Mouse (Mus musculus): ENCODE results near the gene Robo1. TPM values are rescaled to one million over a fixed set of nuclear protein-coding genes. Genes with fewer than 3 reads are reported as not detected.

Robo1 gene
- polyA plus RNA-seq, 1 experiment from 2014 or later = 41.4 TPM

- DNase-seq (ENCODE audit: low spot score) (no peak), ATAC-seq (replicated peaks; ENCODE audit: low FRiP score) (no peak)
- no peak overlapping the region for H3K9ac ChIP-seq (ENCODE audit: low read length)
- no peaks in the 10 kb centered on the region for H3K27me3 ChIP-seq (ENCODE audit: control insufficient read depth, insufficient read depth, low read length)
- no peaks in the 10 kb centered on the region for H3K4me1 ChIP-seq (replicated peaks; ENCODE audit: control insufficient read depth, insufficient read depth, low read length)
- H3K4me2 ChIP-seq (ENCODE audit: low read depth, low read length, severe bottlenecking) = no peak overlapping the region
- H3K36me3 ChIP-seq (ENCODE audit: control insufficient read depth, insufficient read depth, low read length) = no peaks in the 10 kb centered on the region
- no peaks in the 10 kb centered on the region for H3K9me3 ChIP-seq (ENCODE audit: control insufficient read depth, low read length)
- 64% methylated on average over 9 of the region's 9 CpGs for WGBS
- H3K4me3 ChIP-seq (ENCODE audit: low read depth, low read length) = no peak overlapping the region
- H3K27ac ChIP-seq (ENCODE audit: low read depth, low read length) = no peak overlapping the region
These were observed 470.4 kb downstream of the Robo1 start for GRCm38 (mm10) chr16:72778520-72778919.

- no peak overlapping the region for H3K4me3 ChIP-seq (ENCODE audit: low read depth, low read length)
- no peaks in the 10 kb centered on the region for H3K9me3 ChIP-seq (ENCODE audit: control insufficient read depth, low read length)
- H3K9ac ChIP-seq (ENCODE audit: low read length) = no peak overlapping the region
- 83% methylated on average over 6 of the region's 6 CpGs for WGBS
- no peaks in the 10 kb centered on the region for H3K27me3 ChIP-seq (ENCODE audit: control insufficient read depth, insufficient read depth, low read length)
- H3K4me1 ChIP-seq (replicated peaks; ENCODE audit: control insufficient read depth, insufficient read depth, low read length) = no peaks in the 10 kb centered on the region
- DNase-seq (ENCODE audit: low spot score) (no peak), ATAC-seq (replicated peaks; ENCODE audit: low FRiP score) (no peak)
- no peak overlapping the region for H3K4me2 ChIP-seq (ENCODE audit: low read depth, low read length, severe bottlenecking)
- no peaks in the 10 kb centered on the region for H3K36me3 ChIP-seq (ENCODE audit: control insufficient read depth, insufficient read depth, low read length)
- no peak overlapping the region for H3K27ac ChIP-seq (ENCODE audit: low read depth, low read length)
These were observed 474.1 kb downstream of the Robo1 start for GRCm38 (mm10) chr16:72782171-72782570.

- Histone ChIP-seq H3K27me3 (ENCODE audit: control insufficient read depth, insufficient read depth, low read length) (no peaks in the 10 kb centered on the region), H3K4me3 (ENCODE audit: low read depth, low read length) (no peak overlapping the region), H3K36me3 (ENCODE audit: control insufficient read depth, insufficient read depth, low read length) (no peaks in the 10 kb centered on the region), H3K4me1 (replicated peaks; ENCODE audit: control insufficient read depth, insufficient read depth, low read length) (no peaks in the 10 kb centered on the region), H3K27ac (ENCODE audit: low read depth, low read length) (no peak overlapping the region), H3K9me3 (ENCODE audit: control insufficient read depth, low read length) (no peaks in the 10 kb centered on the region), H3K4me2 (ENCODE audit: low read depth, low read length, severe bottlenecking) (no peak overlapping the region), H3K9ac (ENCODE audit: low read length) (no peak overlapping the region)
- ATAC-seq (replicated peaks; ENCODE audit: low FRiP score) = no peak
- 90% methylated on average over 6 of the region's 6 CpGs for WGBS
- no peak for DNase-seq (ENCODE audit: low spot score)
These were observed 478.0 kb downstream of the Robo1 start for GRCm38 (mm10) chr16:72786079-72786478.

GRCm38 (mm10) chr16:72786636-72787035 is 478.5 kb downstream of the Robo1 start:
- no peaks in the 10 kb centered on the region for H3K4me1 ChIP-seq (replicated peaks; ENCODE audit: control insufficient read depth, insufficient read depth, low read length)
- no peak overlapping the region for H3K4me3 ChIP-seq (ENCODE audit: low read depth, low read length)
- ATAC-seq (replicated peaks; ENCODE audit: low FRiP score) (no peak), DNase-seq (ENCODE audit: low spot score) (no peak)
- 74% methylated on average over 5 of the region's 5 CpGs for WGBS
- H3K36me3 ChIP-seq (ENCODE audit: control insufficient read depth, insufficient read depth, low read length) = no peaks in the 10 kb centered on the region
- H3K4me2 ChIP-seq (ENCODE audit: low read depth, low read length, severe bottlenecking) = no peak overlapping the region
- no peak overlapping the region for H3K27ac ChIP-seq (ENCODE audit: low read depth, low read length)
- H3K9me3 ChIP-seq (ENCODE audit: control insufficient read depth, low read length) = no peaks in the 10 kb centered on the region
- H3K27me3 ChIP-seq (ENCODE audit: control insufficient read depth, insufficient read depth, low read length) = no peaks in the 10 kb centered on the region
- H3K9ac ChIP-seq (ENCODE audit: low read length) = no peak overlapping the region

GRCm38 (mm10) chr16:72788017-72788416 is 479.9 kb downstream of the Robo1 start:
- 5% methylated on average over 7 of the region's 7 CpGs for WGBS
- no peaks in the 10 kb centered on the region for H3K36me3 ChIP-seq (ENCODE audit: control insufficient read depth, insufficient read depth, low read length)
- H3K4me1 ChIP-seq (replicated peaks; ENCODE audit: control insufficient read depth, insufficient read depth, low read length) = no peaks in the 10 kb centered on the region
- no peak overlapping the region for H3K4me2 ChIP-seq (ENCODE audit: low read depth, low read length, severe bottlenecking)
- H3K4me3 ChIP-seq (ENCODE audit: low read depth, low read length) = no peak overlapping the region
- ATAC-seq (replicated peaks; ENCODE audit: low FRiP score) (peak; percentile 76), DNase-seq (ENCODE audit: low spot score) (no peak)
- H3K9me3 ChIP-seq (ENCODE audit: control insufficient read depth, low read length) = no peaks in the 10 kb centered on the region
- H3K9ac ChIP-seq (ENCODE audit: low read length) = no peak overlapping the region
- no peak overlapping the region for H3K27ac ChIP-seq (ENCODE audit: low read depth, low read length)
- H3K27me3 ChIP-seq (ENCODE audit: control insufficient read depth, insufficient read depth, low read length) = no peaks in the 10 kb centered on the region

- ATAC-seq (replicated peaks; ENCODE audit: low FRiP score) (no peak), DNase-seq (ENCODE audit: low spot score) (no peak)
- Histone ChIP-seq H3K4me2 (ENCODE audit: low read depth, low read length, severe bottlenecking) (no peak overlapping the region), H3K9ac (ENCODE audit: low read length) (no peak overlapping the region), H3K9me3 (ENCODE audit: control insufficient read depth, low read length) (no peaks in the 10 kb centered on the region), H3K4me1 (replicated peaks; ENCODE audit: control insufficient read depth, insufficient read depth, low read length) (no peaks in the 10 kb centered on the region), H3K36me3 (ENCODE audit: control insufficient read depth, insufficient read depth, low read length) (no peaks in the 10 kb centered on the region), H3K27ac (ENCODE audit: low read depth, low read length) (no peak overlapping the region), H3K27me3 (ENCODE audit: control insufficient read depth, insufficient read depth, low read length) (no peaks in the 10 kb centered on the region), H3K4me3 (ENCODE audit: low read depth, low read length) (no peak overlapping the region)
- WGBS = 94% methylated on average over 9 of the region's 9 CpGs
These were observed 483.1 kb downstream of the Robo1 start for GRCm38 (mm10) chr16:72791181-72791705.

DNA sequence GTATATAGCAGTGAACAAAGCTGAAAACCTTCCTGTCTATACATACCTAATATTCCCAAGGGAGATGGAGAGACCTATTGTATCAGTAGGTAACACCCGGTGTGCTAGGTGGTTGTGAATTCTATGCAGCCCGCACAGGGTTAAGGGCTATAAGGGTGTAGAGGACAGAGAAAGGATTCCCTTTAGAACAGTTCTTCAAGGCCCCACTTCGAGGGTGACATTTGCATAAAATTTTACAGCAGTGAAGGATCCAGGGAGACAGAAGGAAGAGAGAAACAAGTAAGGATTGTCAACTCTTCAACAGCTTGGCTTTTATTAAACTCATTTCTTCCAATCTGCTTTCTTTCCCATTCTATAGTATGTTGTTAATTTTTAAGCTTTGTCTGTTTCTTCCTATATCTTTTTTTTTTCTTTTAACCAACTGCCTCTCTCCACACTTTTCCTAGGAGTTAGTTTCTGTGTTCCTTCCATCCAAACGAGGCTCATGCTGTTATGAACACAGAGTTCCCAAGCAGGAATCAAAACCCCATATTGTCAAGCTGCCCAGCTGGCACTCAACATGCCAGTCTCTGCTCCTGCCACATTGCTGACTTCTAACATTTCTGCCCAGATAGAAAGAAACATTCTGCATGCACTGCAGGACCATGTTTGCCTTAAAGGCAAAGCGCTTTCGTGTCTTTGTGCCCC is 486.7 kb downstream of the Robo1 start:
- Histone ChIP-seq H3K27ac (ENCODE audit: low read depth, low read length) (no peak overlapping the region), H3K4me1 (replicated peaks; ENCODE audit: control insufficient read depth, insufficient read depth, low read length) (no peaks in the 10 kb centered on the region), H3K9ac (ENCODE audit: low read length) (no peak overlapping the region), H3K4me2 (ENCODE audit: low read depth, low read length, severe bottlenecking) (no peak overlapping the region), H3K36me3 (ENCODE audit: control insufficient read depth, insufficient read depth, low read length) (no peaks in the 10 kb centered on the region), H3K4me3 (ENCODE audit: low read depth, low read length) (no peak overlapping the region), H3K27me3 (ENCODE audit: control insufficient read depth, insufficient read depth, low read length) (no peaks in the 10 kb centered on the region), H3K9me3 (ENCODE audit: control insufficient read depth, low read length) (no peaks in the 10 kb centered on the region)
- 73% methylated on average over 6 of the region's 6 CpGs for WGBS
- DNase-seq (ENCODE audit: low spot score) = no peak
- no peak for ATAC-seq (replicated peaks; ENCODE audit: low FRiP score)

DNA sequence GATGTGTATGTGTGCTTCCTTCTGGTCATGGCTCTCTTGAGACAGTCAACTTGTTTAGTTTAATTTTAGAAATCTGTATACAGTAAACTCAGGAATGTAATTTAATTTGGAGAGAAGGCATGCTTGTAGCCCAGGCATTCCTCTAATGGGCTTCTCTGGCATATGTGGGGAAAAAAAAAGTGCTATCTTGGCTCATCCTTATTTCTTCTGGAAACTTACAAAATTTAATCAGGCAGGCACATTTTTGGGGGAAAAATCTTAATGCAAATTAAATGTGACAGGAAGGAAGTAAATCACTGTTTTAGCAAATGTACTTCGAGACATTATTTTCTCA is 487.2 kb downstream of the Robo1 start:
- Histone ChIP-seq H3K9ac (ENCODE audit: low read length) (no peak overlapping the region), H3K36me3 (ENCODE audit: control insufficient read depth, insufficient read depth, low read length) (no peaks in the 10 kb centered on the region), H3K4me2 (ENCODE audit: low read depth, low read length, severe bottlenecking) (no peak overlapping the region), H3K27me3 (ENCODE audit: control insufficient read depth, insufficient read depth, low read length) (no peaks in the 10 kb centered on the region), H3K27ac (ENCODE audit: low read depth, low read length) (no peak overlapping the region), H3K4me1 (replicated peaks; ENCODE audit: control insufficient read depth, insufficient read depth, low read length) (no peaks in the 10 kb centered on the region), H3K4me3 (ENCODE audit: low read depth, low read length) (no peak overlapping the region), H3K9me3 (ENCODE audit: control insufficient read depth, low read length) (no peaks in the 10 kb centered on the region)
- DNase-seq (ENCODE audit: low spot score) (no peak), ATAC-seq (replicated peaks; ENCODE audit: low FRiP score) (no peak)
- WGBS = 84% methylated on average over 1 of the region's 1 CpGs

DNA sequence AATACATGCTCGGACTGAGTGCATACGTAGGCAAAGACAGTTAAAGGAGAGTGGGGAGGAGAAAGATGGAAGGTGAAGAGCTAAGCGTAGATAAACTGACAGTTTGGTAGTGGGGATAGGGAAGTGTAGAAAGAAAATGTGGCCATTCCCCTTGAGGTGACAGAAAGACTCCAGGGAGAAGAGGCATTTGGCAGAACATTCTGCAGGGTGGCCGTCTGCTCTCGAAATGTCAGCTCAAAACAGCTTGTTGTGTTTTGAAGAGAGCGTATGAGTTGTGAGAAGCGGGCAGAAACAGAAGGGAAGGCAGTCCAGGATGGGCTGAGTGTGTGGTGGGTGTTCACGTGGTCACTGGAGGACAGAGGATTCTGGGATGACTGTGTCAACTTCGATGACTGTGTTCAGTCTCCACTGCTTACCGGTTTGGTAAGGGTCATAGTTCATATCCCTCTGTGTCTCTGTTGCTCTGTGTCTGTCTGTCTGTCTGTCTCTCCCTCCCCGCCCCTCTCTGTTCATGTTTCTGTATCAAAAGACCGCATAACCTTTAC is 490.4 kb downstream of the Robo1 start:
- Histone ChIP-seq H3K9me3 (ENCODE audit: control insufficient read depth, low read length) (no peaks in the 10 kb centered on the region), H3K4me2 (ENCODE audit: low read depth, low read length, severe bottlenecking) (no peak overlapping the region), H3K4me3 (ENCODE audit: low read depth, low read length) (no peak overlapping the region), H3K9ac (ENCODE audit: low read length) (no peak overlapping the region), H3K27me3 (ENCODE audit: control insufficient read depth, insufficient read depth, low read length) (no peaks in the 10 kb centered on the region), H3K4me1 (replicated peaks; ENCODE audit: control insufficient read depth, insufficient read depth, low read length) (no peaks in the 10 kb centered on the region), H3K27ac (ENCODE audit: low read depth, low read length) (no peak overlapping the region), H3K36me3 (ENCODE audit: control insufficient read depth, insufficient read depth, low read length) (no peaks in the 10 kb centered on the region)
- no peak for DNase-seq (ENCODE audit: low spot score)
- WGBS = 89% methylated on average over 12 of the region's 12 CpGs
- no peak for ATAC-seq (replicated peaks; ENCODE audit: low FRiP score)

All from forebrain, embryonic 11.5 days (tissue).